Mouse (Mus musculus) liver, adult 2 months (tissue): ENCODE results near the gene Zdhhc16.

Source experiments
- CTCF ChIP-seq: fragments of 200-500 bp; IDR thresholded peaks from 2 replicates; pipeline ENCODE4 v1.5.1; 2011; ENCODE audit warnings: low read depth, low read length, control low read depth
- POLR2A ChIP-seq: fragments of 200-500 bp; IDR thresholded peaks from 2 replicates; pipeline ENCODE4 v1.6.1; 2011; ENCODE audit warnings: low read length, control low read depth; ENCODE audit not compliant: insufficient read depth; ENCODE audit errors: extremely low read depth

GRCm38 (mm10) chr19:41898860-41899259 is 34.4 kb upstream of the Zdhhc16 start:
- TF ChIP-seq CTCF (peak; percentile 28; the same call in 1 of the 2 replicates), POLR2A (no peak)
